Comparison of ENCODE assay signal across 19 mouse cellular contexts in the genomic region with DNA sequence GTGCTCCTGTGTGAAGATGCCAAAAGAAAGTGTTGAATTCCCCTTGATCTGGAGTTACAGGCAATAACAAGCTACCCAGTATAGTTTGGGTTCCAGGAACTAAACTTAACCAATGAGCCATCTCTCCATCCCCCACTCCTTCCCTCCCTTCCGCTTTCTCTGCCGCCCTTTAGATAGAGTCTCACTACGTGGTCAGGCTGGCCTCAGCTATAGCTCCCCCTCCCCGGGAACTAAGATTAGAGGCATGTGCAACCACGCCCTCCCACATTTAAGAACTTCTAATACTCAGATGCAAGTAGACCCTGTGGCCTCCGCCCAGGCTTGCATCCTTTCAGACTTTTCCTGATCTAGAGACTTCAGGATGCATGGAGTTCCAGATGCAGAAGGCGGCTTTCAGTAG.
"Had no signal": no experiment of that assay in that cellular context is flagged by ENCODE, and none has a peak within 500 bp of the region (broad histone marks: within the 10 kb centered on the region; RNA-seq: fewer than 3 reads in every experiment).

No protein-coding gene starts in this region.

- H3K4me3 ChIP-seq: intestine, embryonic 15.5 days; kidney, embryonic 15.5 days; limb, embryonic 10.5 days; limb, embryonic 13.5 days; midbrain, embryonic 10.5 days; midbrain, embryonic 13.5 days; myocyte; neural tube, embryonic 13.5 days had no signal

- H3K27me3 ChIP-seq: intestine, embryonic 15.5 days; kidney, embryonic 15.5 days; limb, embryonic 13.5 days; midbrain, embryonic 13.5 days; neural tube, embryonic 13.5 days had no signal

- H3K9me3 ChIP-seq: intestine, embryonic 15.5 days; kidney, embryonic 15.5 days; limb, embryonic 10.5 days; limb, embryonic 13.5 days; midbrain, embryonic 10.5 days; midbrain, embryonic 13.5 days; neural tube, embryonic 13.5 days had no signal

- ATAC-seq: intestine, embryonic 15.5 days; midbrain, embryonic 13.5 days; midbrain, embryonic 16.5 days had no signal

- H3K27ac ChIP-seq: intestine, embryonic 15.5 days; kidney, embryonic 15.5 days; limb, embryonic 10.5 days; limb, embryonic 13.5 days; midbrain, embryonic 10.5 days; midbrain, embryonic 13.5 days; neural tube, embryonic 13.5 days had no signal

- H3K36me3 ChIP-seq: intestine, embryonic 15.5 days; kidney, embryonic 15.5 days; limb, embryonic 10.5 days; limb, embryonic 13.5 days; midbrain, embryonic 10.5 days; midbrain, embryonic 13.5 days; neural tube, embryonic 13.5 days had no signal

- H3K4me2 ChIP-seq: intestine, embryonic 15.5 days; kidney, embryonic 15.5 days; limb, embryonic 13.5 days; midbrain, embryonic 13.5 days; neural tube, embryonic 13.5 days had no signal

- H3K9ac ChIP-seq: intestine, embryonic 15.5 days; kidney, embryonic 15.5 days; limb, embryonic 13.5 days; midbrain, embryonic 13.5 days; neural tube, embryonic 13.5 days had no signal

- H3K4me1 ChIP-seq: intestine, embryonic 15.5 days; kidney, embryonic 15.5 days; midbrain, embryonic 13.5 days; neural tube, embryonic 13.5 days had no signal

- DNase-seq: kidney, adult 11 months; kidney, adult 8-10 months; kidney, postnatal 10 days; kidney, postnatal 36 days; lung, adult 2 months; lung, postnatal 14 days; lung, postnatal 4 days; retina, postnatal 1 day; thymus, adult 18-20 months; thymus, postnatal 36 days had no signal
